Mouse (Mus musculus): Measurements from ENCODE around the gene Ibsp.

GRCm38 (mm10) chr5:104263014-104263776, 35.8 kb upstream of the Ibsp start:
- TF ChIP-seq POLR2A (IDR thresholded peaks at IDR 0.05; ENCODE audit: low read depth, low read length): no peak
- no peak for TF ChIP-seq CTCF (IDR thresholded peaks at IDR 0.05; ENCODE audit: extremely low read depth, insufficient read depth, insufficient read length, insufficient replicate concordance)
